Mouse (Mus musculus) heart, embryonic 12.5 days (tissue): ENCODE results near the gene Gpr15. TPM values are rescaled to one million over a fixed set of nuclear protein-coding genes. Genes with fewer than 3 reads are reported as not detected.
A peak's percentile ranks its signal among the peaks of the same experiment; 100 is the strongest.

Experiments
- ATAC-seq: fragments of 200-750 bp; cut with Nextera tagmentation; 2 replicates; pipeline ENCODE4 v1.8.0; 2017; ENCODE audit warnings: moderate TSS enrichment, moderate library complexity; ENCODE audit not compliant: insufficient number of reproducible peaks, low FRiP score
- H3K27ac ChIP-seq: fragments of 300-500 bp; sonication (generic); 2 replicates; pipeline ENCODE4 v1.5.1; 2016; ENCODE audit warnings: mild to moderate bottlenecking, moderate library complexity; ENCODE audit not compliant: poor library complexity, severe bottlenecking
- H3K27me3 ChIP-seq: fragments of 300-500 bp; sonication (generic); replicated peaks from 2 replicates; pipeline ENCODE4 v1.6.1; 2016; ENCODE audit warnings: mild to moderate bottlenecking, moderate library complexity
- H3K36me3 ChIP-seq: fragments of 300-500 bp; sonication (generic); 2 replicates; pipeline ENCODE4 v1.6.1; 2016; ENCODE audit warnings: mild to moderate bottlenecking, moderate library complexity
- H3K4me1 ChIP-seq: fragments of 300-500 bp; sonication (generic); replicated peaks from 2 replicates; pipeline ENCODE4 v1.6.1; 2016; ENCODE audit warnings: mild to moderate bottlenecking
- H3K4me2 ChIP-seq: fragments of 300-500 bp; sonication (generic); 2 replicates; pipeline ENCODE4 v1.6.1; 2016; ENCODE audit warnings: mild to moderate bottlenecking, moderate library complexity
- H3K4me3 ChIP-seq: fragments of 300-500 bp; sonication (generic); 2 replicates; pipeline ENCODE4 v1.5.1; 2016; ENCODE audit warnings: mild to moderate bottlenecking
- H3K9ac ChIP-seq: fragments of 300-500 bp; sonication (generic); 2 replicates; pipeline ENCODE4 v1.6.1; 2016; ENCODE audit warnings: mild to moderate bottlenecking, moderate library complexity
- H3K9me3 ChIP-seq: fragments of 300-500 bp; sonication (generic); replicated peaks from 2 replicates; pipeline ENCODE4 v1.6.1; 2016; ENCODE audit warnings: mild to moderate bottlenecking, moderate library complexity
- WGBS: fragments of 180-500 bp; shearing (Covaris S2); methylation state at CpG from one replicate; pipeline ENCODE4 v1.1.7; 2016; 5-methylcytosine and 5-hydroxymethylcytosine counted together
- polyA plus RNA-seq: library from polyadenylated mRNA; unstranded; fragments of >200 nt; fragmentation: Nextera tagmentation; extraction: Ambion mirVana; gene quantifications from 2 replicates; pipeline ENCODE4 v1.2.1, GENCODE M21; 2016

Gene Gpr15
- polyA plus RNA-seq, 1 experiment from 2014 or later, result not detected

DNA sequence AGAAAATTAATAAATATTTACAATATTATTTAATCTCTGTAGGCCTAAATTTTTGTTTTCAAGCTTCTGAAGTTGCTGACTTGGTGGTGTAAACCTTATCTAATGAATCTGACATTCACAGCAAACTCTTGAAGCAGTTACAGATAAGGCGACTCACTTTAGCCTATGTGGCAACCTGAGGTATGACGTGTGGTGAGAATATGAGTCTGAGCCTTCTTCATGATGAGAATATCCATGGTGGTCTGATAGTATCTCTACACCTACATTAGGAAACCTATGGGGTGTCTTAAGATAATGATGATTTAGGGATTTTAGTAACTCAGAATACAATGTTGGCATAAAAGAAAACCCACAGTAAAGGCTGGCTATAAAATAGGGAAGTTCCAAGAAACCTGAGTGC, 3.4 kb upstream of the Gpr15 start:
- H3K4me3 ChIP-seq, result no peak overlapping the region
- no peak for ATAC-seq
- no peaks in the 10 kb centered on the region for H3K36me3 ChIP-seq
- no peak overlapping the region for H3K4me2 ChIP-seq
- H3K27ac ChIP-seq, result no peak overlapping the region
- no peak overlapping the region for H3K9ac ChIP-seq
- WGBS, result 68% methylated on average over 2 of the region's 2 CpGs
- no peaks in the 10 kb centered on the region for H3K27me3 ChIP-seq
- H3K4me1 ChIP-seq, result no peaks in the 10 kb centered on the region
- H3K9me3 ChIP-seq, result no peaks in the 10 kb centered on the region

DNA sequence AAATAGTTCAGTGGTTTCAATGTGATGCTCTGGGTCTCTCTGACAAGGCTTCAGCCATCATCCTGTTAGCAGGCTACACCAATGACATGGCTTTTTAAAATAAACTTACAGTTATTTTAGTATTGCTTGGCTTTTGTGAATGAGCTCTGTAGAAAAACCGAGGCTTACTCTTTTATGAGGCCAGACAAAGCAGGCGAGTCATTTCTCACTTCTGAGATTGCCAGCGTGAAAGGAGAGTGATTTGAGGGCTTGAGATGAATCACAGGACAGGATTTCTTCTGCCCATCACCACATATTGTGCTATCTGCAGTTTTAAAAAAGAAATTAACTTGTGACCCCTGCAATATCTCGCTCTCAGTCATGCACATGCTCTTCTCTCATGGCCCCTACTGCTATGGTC, 3.9 kb downstream of the Gpr15 start:
- 52% methylated on average over 4 of the region's 4 CpGs for WGBS
- no peaks in the 10 kb centered on the region for H3K4me1 ChIP-seq
- H3K9ac ChIP-seq, result no peak overlapping the region
- no peaks in the 10 kb centered on the region for H3K27me3 ChIP-seq
- H3K36me3 ChIP-seq, result no peaks in the 10 kb centered on the region
- H3K4me3 ChIP-seq, result no peak overlapping the region
- H3K27ac ChIP-seq, result no peak overlapping the region
- no peaks in the 10 kb centered on the region for H3K9me3 ChIP-seq
- no peak for ATAC-seq
- no peak overlapping the region for H3K4me2 ChIP-seq

DNA sequence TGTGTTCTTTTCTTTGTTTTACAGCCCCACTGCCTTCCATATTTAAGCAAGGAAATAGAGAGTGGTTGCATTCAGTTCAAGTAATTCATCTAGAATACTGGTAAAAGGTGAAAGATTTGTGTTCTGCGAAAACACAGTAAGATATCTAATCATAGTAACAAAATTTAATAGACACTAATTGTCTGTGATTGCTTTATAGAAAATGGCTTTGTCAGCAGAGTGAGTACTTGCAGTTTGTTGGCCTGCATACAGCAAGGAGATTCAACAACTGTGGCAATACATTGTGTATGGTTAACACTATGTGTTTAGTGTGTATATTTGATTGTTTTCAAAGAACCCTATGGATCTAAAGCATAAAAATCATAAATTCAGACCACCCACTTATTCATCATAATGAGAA, 5.7 kb downstream of the Gpr15 start:
- H3K4me1 ChIP-seq, result no peaks in the 10 kb centered on the region
- no peak overlapping the region for H3K4me2 ChIP-seq
- H3K4me3 ChIP-seq, result no peak overlapping the region
- H3K27me3 ChIP-seq, result no peaks in the 10 kb centered on the region
- 87% methylated on average over 1 of the region's 1 CpGs for WGBS
- no peaks in the 10 kb centered on the region for H3K36me3 ChIP-seq
- no peaks in the 10 kb centered on the region for H3K9me3 ChIP-seq
- no peak overlapping the region for H3K27ac ChIP-seq
- H3K9ac ChIP-seq, result no peak overlapping the region
- ATAC-seq, result no peak

DNA sequence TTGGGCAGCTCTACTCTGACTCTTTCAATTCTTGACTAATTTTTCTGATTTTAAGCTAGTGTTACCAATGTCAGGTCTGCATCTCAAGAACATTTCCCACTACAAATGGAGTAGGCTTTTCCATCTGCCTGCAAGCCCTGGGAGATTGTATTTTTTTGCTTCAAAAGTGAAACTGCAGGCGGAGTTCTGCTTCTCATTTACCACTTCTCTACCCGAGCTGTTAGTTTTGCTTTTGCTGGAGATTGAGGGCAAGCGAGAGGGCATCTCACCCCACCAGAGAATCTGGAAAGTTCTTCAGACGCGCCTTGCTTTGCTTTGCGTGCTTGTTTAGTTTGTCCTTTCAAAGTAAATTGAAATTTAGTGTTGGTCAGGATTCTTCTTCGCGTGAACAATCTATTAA, 6.6 kb downstream of the Gpr15 start:
- H3K9ac ChIP-seq, result no peak overlapping the region
- no peaks in the 10 kb centered on the region for H3K36me3 ChIP-seq
- H3K27ac ChIP-seq, result no peak overlapping the region
- no peak overlapping the region for H3K4me2 ChIP-seq
- WGBS, result 78% methylated on average over 8 of the region's 8 CpGs
- no peak for ATAC-seq
- H3K9me3 ChIP-seq, result no peaks in the 10 kb centered on the region
- no peak overlapping the region for H3K4me3 ChIP-seq
- H3K4me1 ChIP-seq, result no peaks in the 10 kb centered on the region
- H3K27me3 ChIP-seq, result no peaks in the 10 kb centered on the region

DNA sequence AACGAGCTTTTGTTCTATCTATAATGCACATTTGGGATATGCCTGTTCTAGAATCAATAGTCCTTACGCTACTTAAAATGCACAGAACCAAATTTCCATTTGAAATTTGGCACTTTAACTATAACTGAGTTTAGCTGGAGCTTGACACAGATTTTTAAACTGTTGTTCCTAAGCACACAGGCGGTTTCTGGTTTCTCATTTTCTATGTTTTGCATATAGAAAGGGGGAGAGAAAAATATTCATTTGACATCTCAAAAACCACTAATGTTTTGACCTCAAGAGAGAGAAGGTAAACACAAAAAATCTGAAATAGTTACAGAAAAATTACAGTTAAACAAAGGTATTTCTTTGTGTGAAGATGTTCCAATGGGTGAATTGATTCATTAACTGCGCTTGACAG, 9.3 kb downstream of the Gpr15 start:
- no peaks in the 10 kb centered on the region for H3K4me1 ChIP-seq
- no peaks in the 10 kb centered on the region for H3K9me3 ChIP-seq
- H3K4me3 ChIP-seq, result no peak overlapping the region
- H3K27ac ChIP-seq, result no peak overlapping the region
- H3K4me2 ChIP-seq, result no peak overlapping the region
- no peaks in the 10 kb centered on the region for H3K27me3 ChIP-seq
- H3K9ac ChIP-seq, result no peak overlapping the region
- WGBS, result 75% methylated on average over 4 of the region's 4 CpGs
- ATAC-seq, result no peak
- no peaks in the 10 kb centered on the region for H3K36me3 ChIP-seq

DNA sequence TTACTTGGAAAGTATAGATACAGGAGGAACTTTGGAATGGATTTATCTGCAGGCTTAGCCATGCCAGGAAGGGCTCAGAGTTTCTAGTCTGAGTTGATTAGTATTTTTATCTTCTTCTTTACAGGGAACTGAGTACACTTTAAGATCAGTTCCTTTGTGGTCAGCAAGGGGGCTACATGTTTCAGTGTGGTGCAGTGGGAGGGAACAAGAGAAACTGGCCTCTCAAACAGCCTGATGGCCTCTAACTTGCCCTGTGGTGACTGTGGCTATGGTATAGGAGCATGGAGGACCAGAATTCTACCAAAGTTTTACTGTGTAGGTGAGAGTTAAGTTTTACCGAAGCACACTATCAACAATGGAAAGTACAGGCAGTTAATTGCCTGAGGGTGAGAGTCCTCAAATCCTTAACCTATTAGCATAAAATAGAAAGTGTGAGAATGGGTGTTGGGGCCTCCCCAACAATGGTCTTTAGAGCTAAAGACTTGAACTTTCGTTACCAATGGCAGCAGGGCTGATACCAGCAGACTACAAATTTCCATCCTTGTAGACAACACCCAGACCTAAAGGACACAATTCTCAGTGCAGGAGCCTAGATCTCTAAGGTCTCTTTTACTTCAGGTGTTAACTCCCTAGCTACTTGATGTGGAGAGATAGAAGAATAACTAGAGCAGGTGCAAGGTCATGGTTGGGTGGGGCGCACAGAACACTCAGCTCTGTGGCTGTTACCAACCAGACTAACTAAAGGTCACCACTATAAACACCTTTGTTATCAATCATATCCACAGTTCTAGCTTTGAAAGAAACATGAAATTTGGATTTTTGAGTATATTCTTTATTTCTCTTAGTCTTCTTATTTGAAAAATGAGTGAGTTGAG, 10.0 kb downstream of the Gpr15 start:
- Histone ChIP-seq H3K4me2 (no peak overlapping the region), H3K27ac (no peak overlapping the region), H3K9me3 (no peaks in the 10 kb centered on the region), H3K9ac (no peak overlapping the region), H3K4me1 (peaks cover under 1% of the 10 kb centered on the region; the same call in 1 of the 2 replicates), H3K27me3 (no peaks in the 10 kb centered on the region), H3K4me3 (no peak overlapping the region), H3K36me3 (no peaks in the 10 kb centered on the region)
- no peak for ATAC-seq
- WGBS, result 77% methylated on average over 3 of the region's 3 CpGs

DNA sequence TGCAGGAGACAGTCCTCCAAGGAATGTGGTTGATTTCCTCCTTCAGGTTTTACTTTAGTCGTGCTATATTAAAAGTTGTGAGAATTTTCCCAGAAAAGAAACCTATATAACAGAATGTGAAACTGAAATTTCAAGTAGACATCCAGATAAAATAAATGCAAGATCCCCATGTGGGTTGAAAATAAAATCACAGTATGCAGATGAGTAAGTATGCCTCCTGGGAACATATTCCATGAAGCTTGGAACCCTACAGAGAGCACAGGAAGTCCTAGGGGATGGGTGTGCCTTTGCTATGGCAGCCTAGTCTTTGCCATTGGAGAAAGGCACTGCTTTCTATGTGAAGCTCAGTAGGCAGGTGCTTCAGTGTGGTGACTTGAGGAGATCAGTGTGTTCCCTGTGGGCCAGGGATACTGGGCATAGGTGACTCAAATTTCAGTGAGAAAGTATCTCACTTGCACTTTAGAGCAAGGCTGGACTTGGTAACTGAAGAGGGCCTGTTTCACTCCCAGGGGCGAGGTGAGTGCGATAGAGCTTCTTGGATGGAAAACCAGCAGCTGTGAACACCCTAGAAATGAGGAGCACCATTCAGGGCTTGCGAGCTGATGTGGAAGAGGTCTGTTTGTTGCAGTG, 11.5 kb downstream of the Gpr15 start:
- H3K27me3 ChIP-seq, result no peaks in the 10 kb centered on the region
- H3K4me1 ChIP-seq, result peaks cover 9% of the 10 kb centered on the region
- no peak overlapping the region for H3K4me3 ChIP-seq
- H3K9ac ChIP-seq, result no peak overlapping the region
- WGBS, result 89% methylated on average over 4 of the region's 4 CpGs
- no peaks in the 10 kb centered on the region for H3K9me3 ChIP-seq
- H3K4me2 ChIP-seq, result no peak overlapping the region
- H3K27ac ChIP-seq, result no peak overlapping the region
- no peak for ATAC-seq
- H3K36me3 ChIP-seq, result no peaks in the 10 kb centered on the region

DNA sequence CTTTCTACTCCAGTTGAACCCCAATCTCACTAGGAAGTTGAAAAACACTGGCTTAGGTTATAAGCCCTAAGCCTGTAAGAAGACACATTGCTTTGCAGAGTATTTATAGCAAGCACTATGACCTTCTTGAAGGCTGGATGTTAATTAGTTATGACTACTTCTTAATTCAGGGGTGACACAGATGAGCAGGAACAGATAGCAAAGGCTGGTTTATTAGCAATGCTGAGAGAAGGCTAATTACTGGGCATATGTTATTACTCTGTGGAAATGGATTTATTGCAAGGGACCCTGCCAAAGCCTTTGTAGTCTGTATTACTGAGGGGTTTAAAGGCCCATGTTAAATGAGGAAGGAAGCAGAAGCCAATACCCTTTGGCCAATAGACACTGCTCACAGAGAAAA, 13.9 kb downstream of the Gpr15 start:
- no peak overlapping the region for H3K4me2 ChIP-seq
- H3K36me3 ChIP-seq, result no peaks in the 10 kb centered on the region
- H3K4me1 ChIP-seq, result peaks cover 17% of the 10 kb centered on the region
- H3K27me3 ChIP-seq, result no peaks in the 10 kb centered on the region
- ATAC-seq, result no peak
- no peaks in the 10 kb centered on the region for H3K9me3 ChIP-seq
- no peak overlapping the region for H3K4me3 ChIP-seq
- H3K9ac ChIP-seq, result no peak overlapping the region
- H3K27ac ChIP-seq, result no peak overlapping the region

DNA sequence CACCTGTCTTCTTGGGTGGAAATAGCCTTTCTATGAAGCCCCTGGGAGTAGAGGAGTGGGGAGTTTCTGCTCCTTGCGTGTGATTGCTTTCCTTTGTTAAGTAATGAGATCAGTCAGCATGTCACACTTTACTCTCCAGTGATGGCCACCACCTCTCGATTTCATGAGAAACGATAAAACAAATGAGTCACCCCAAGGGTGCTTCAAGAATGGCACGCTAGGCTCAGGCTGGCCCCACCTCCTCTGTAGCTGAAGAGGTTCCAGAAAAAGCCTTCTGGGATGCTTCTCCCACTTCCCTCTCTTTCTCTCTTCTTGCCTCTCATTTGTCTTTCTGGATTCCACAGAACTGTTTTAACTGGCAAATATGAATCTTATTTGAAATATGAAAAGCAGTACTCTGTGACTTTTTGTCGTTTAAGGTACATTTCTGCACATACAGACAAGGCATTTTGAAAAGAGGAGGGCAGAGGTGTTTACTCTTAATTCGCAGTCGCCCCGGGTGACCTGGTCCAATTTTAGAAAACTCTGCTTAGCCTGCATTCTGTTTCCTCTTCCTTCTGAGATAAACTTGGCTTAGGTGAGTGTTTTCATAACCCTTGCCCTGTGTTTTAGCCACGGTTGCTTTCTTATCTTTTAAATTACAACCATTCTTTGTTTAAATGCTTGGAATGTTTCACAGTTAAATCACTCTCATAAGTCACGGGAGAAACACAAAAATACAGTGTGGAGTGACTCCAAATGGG, 15.3 kb downstream of the Gpr15 start:
- H3K4me3 ChIP-seq, result no peak overlapping the region
- WGBS, result 10% methylated on average over 10 of the region's 10 CpGs

DNA sequence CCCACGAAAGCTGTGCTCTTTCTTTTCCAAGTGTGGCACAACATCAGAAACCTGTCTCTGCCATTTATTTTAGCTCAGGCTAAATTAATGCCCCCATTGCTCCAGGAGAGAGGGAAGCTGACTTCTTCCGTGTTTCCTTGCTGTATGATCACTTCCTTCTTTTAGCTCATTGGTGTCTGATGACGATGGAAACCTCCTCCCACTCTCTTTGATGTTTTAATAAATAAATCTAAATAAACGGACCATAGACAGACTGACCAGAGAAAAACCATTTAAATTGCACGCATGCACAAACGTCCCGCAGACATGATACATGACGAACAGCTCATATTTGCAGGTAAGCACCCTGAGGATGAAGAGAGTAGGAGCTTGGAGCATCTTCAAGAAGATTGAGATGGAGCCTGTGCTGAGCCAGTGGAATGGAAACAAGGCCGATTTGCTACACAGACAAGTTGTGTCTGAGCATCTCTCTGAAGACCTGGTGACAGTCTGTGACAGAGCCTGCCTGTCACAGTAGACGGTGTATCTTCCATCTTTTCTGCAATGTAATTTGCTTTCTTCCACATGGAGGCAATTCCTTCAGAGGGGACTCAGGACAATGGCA, 16.4 kb downstream of the Gpr15 start:
- H3K9me3 ChIP-seq, result no peaks in the 10 kb centered on the region
- no peak overlapping the region for H3K9ac ChIP-seq
- no peak overlapping the region for H3K4me3 ChIP-seq
- H3K27me3 ChIP-seq, result no peaks in the 10 kb centered on the region
- no peak overlapping the region for H3K27ac ChIP-seq
- no peaks in the 10 kb centered on the region for H3K36me3 ChIP-seq
- H3K4me1 ChIP-seq, result peaks cover 17% of the 10 kb centered on the region
- ATAC-seq, result no peak
- H3K4me2 ChIP-seq, result no peak overlapping the region
- WGBS, result 78% methylated on average over 10 of the region's 10 CpGs

More for the DNA sequence above, 15.3 kb downstream of the Gpr15 start:
- peak overlapping the region; percentile 31 for H3K4me2 ChIP-seq
- H3K4me1 ChIP-seq, result peaks cover 17% of the 10 kb centered on the region
- no peak overlapping the region for H3K27ac ChIP-seq
- no peaks in the 10 kb centered on the region for H3K36me3 ChIP-seq
- ATAC-seq, result no peak; the same call in 1 of the 2 replicates
- no peak overlapping the region; the same call in 1 of the 2 replicates for H3K9ac ChIP-seq
- no peaks in the 10 kb centered on the region for H3K9me3 ChIP-seq
- H3K27me3 ChIP-seq, result no peaks in the 10 kb centered on the region

DNA sequence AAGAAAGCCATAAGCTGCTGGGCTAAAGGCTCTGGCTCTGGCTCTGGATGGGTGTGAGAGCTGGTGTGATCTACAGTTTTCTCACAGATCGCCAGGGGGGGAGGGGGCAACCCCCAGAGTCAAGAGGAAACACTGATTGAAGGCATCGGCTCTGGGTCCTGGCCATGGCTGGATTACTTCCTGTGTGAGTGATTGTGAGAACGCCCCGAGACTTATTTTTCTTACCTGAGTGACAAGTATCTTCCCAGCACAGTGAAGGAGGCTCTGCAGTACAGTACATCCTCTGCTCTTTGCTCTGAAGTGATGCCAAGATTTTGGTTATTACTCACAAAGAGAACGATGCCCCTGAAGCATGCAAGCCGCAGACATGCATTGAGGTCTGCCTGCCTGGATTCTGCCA, 17.1 kb downstream of the Gpr15 start:
- Histone ChIP-seq H3K9ac (no peak overlapping the region), H3K36me3 (no peaks in the 10 kb centered on the region), H3K4me3 (no peak overlapping the region), H3K4me1 (peaks cover 17% of the 10 kb centered on the region), H3K27me3 (no peaks in the 10 kb centered on the region), H3K9me3 (no peaks in the 10 kb centered on the region), H3K4me2 (no peak overlapping the region), H3K27ac (no peak overlapping the region)
- no peak for ATAC-seq
- 47% methylated on average over 6 of the region's 6 CpGs for WGBS
